Mouse (Mus musculus) CH12.LX (cell line): Measurements from ENCODE around the gene Hbq1b. TPM values are rescaled to one million over a fixed set of nuclear protein-coding genes. Genes with fewer than 3 reads are reported as not detected.

Source experiments
- DNase-seq: peaks from one replicate; pipeline ENCODE4 v3.0.0-alpha.2; 2013; ENCODE audit errors: extremely low read depth
- H3K27ac ChIP-seq: 2 replicates; pipeline ENCODE4 v1.5.1; 2012; ENCODE audit warnings: low read depth, mild to moderate bottlenecking, control low read depth, moderate library complexity; ENCODE audit not compliant: insufficient read depth
- H3K27me3 ChIP-seq: replicated peaks from 2 replicates; pipeline ENCODE3; 2012; ENCODE audit warnings: inconsistent platforms
- H3K36me3 ChIP-seq, 2 experiments: replicated peaks in 1 of 2; 2 replicates each; pipeline versions ENCODE3 to v1.6.1; 2012; ENCODE audit warnings: inconsistent platforms in 1 of 2, low read length in 1 of 2, mild to moderate bottlenecking in 1 of 2, mixed read lengths in 1 of 2, moderate library complexity in 1 of 2; ENCODE audit not compliant: control insufficient read depth in 1 of 2, insufficient read depth in 1 of 2
- H3K4me1 ChIP-seq, 2 experiments: 2 replicates each; pipeline ENCODE4 v1.6.1; 2012; ENCODE audit warnings: inconsistent platforms in 1 of 2, moderate library complexity in 1 of 2; ENCODE audit not compliant: insufficient read depth in 2 of 2, control insufficient read depth in 1 of 2
- H3K4me2 ChIP-seq: 2 replicates; pipeline ENCODE4 v1.6.1; 2012; ENCODE audit warnings: low read depth, mild to moderate bottlenecking, control low read depth; ENCODE audit not compliant: poor library complexity, insufficient read depth, severe bottlenecking
- H3K4me3 ChIP-seq, 3 experiments: fragments of 150-350 bp in 1 of 3; sonication (generic) in 1 of 3; replicated peaks in 1 of 3; 2 replicates each; pipeline versions ENCODE3 to v1.5.1; 2011 to 2012; ENCODE audit warnings: low read depth in 2 of 3, low read length in 2 of 3, mild to moderate bottlenecking in 2 of 3, moderate library complexity in 2 of 3, control low read depth in 1 of 3, improper control_type of control experiment in 1 of 3, inconsistent platforms in 1 of 3, mixed read lengths in 1 of 3; ENCODE audit not compliant: poor library complexity in 1 of 3
- H3K79me2 ChIP-seq: replicated peaks from 2 replicates; pipeline ENCODE4 v1.6.1; 2012; ENCODE audit warnings: mild to moderate bottlenecking, moderate library complexity; ENCODE audit not compliant: control insufficient read depth, poor library complexity, insufficient read depth, severe bottlenecking; ENCODE audit errors: extremely low read depth
- H3K9ac ChIP-seq: 2 replicates; pipeline ENCODE4 v1.6.1; 2012; ENCODE audit warnings: low read depth, mild to moderate bottlenecking, control low read depth, moderate library complexity; ENCODE audit not compliant: insufficient read depth
- H3K9me3 ChIP-seq: replicated peaks from 2 replicates; pipeline ENCODE3; 2012; ENCODE audit warnings: low read length, inconsistent platforms, mixed read lengths
- CTCF ChIP-seq, 2 experiments: IDR thresholded peaks in 1 of 2; conservative IDR thresholded peaks in 1 of 2; 2 replicates each; pipeline ENCODE4 v1.5.1; 2011 to 2012; ENCODE audit warnings: low read depth in 2 of 2, low read length in 2 of 2, improper control_type of control experiment in 1 of 2, inconsistent platforms in 1 of 2, mild to moderate bottlenecking in 1 of 2, moderate library complexity in 1 of 2
- E2F4 ChIP-seq: IDR thresholded peaks from 2 replicates; pipeline ENCODE4 v1.6.1; 2011; ENCODE audit warnings: low read depth, low read length, improper control_type of control experiment; ENCODE audit not compliant: insufficient replicate concordance
- ELF1 ChIP-seq: IDR thresholded peaks from 2 replicates; pipeline ENCODE4 v1.6.1; 2014; ENCODE audit warnings: low read depth, mild to moderate bottlenecking, inconsistent platforms, low read length, improper control_type of control experiment
- ETS1 ChIP-seq: conservative IDR thresholded peaks from 2 replicates; pipeline ENCODE4 v1.6.1; 2012; ENCODE audit warnings: low read depth, mild to moderate bottlenecking, inconsistent platforms, low read length, improper control_type of control experiment, moderate library complexity
- GABPA ChIP-seq: IDR thresholded peaks from 2 replicates; pipeline ENCODE4 v1.6.1; 2012; ENCODE audit warnings: low read depth, low read length, improper control_type of control experiment, inconsistent platforms; ENCODE audit not compliant: insufficient replicate concordance
- HCFC1 ChIP-seq: IDR thresholded peaks from 2 replicates; pipeline ENCODE4 v1.6.1; 2012; ENCODE audit warnings: low read depth, mild to moderate bottlenecking, inconsistent platforms, low read length, improper control_type of control experiment
- IRF4 ChIP-seq: IDR thresholded peaks from 2 replicates; pipeline ENCODE4 v1.6.1; 2014; ENCODE audit warnings: low read depth, mild to moderate bottlenecking, inconsistent platforms, low read length, improper control_type of control experiment
- JUN ChIP-seq: IDR thresholded peaks from 2 replicates; pipeline ENCODE4 v1.6.1; 2011; ENCODE audit warnings: low read depth, mild to moderate bottlenecking, low read length, improper control_type of control experiment, moderate library complexity; ENCODE audit not compliant: insufficient read depth
- KAT2A ChIP-seq: IDR thresholded peaks from 2 replicates; pipeline ENCODE4 v1.6.1; 2012; ENCODE audit warnings: low read length, improper control_type of control experiment, inconsistent platforms; ENCODE audit not compliant: insufficient replicate concordance
- MAFK ChIP-seq: IDR thresholded peaks from 2 replicates; pipeline ENCODE4 v1.6.1; 2011; ENCODE audit warnings: low read length, improper control_type of control experiment; ENCODE audit not compliant: insufficient replicate concordance
- MAX ChIP-seq: IDR thresholded peaks from 2 replicates; pipeline ENCODE4 v1.6.1; 2011; ENCODE audit warnings: low read length, improper control_type of control experiment
- MYC ChIP-seq: IDR thresholded peaks from 2 replicates; pipeline ENCODE4 v1.6.1; 2011; ENCODE audit warnings: low read depth, mild to moderate bottlenecking, improper control_type of control experiment, low read length
- PAX5 ChIP-seq: IDR thresholded peaks from 2 replicates; pipeline ENCODE4 v1.6.1; 2012; ENCODE audit warnings: low read length, inconsistent platforms, mixed read lengths
- POLR2A ChIP-seq: IDR thresholded peaks from 2 replicates; pipeline ENCODE4 v1.6.1; 2011; ENCODE audit warnings: low read depth, mild to moderate bottlenecking, improper control_type of control experiment, low read length
- POLR2AphosphoS2 ChIP-seq: IDR thresholded peaks from 2 replicates; pipeline ENCODE4 v1.6.1; 2011; ENCODE audit warnings: low read depth, low read length, improper control_type of control experiment
- RAD21 ChIP-seq: IDR thresholded peaks from 2 replicates; pipeline ENCODE4 v1.6.1; 2011; ENCODE audit warnings: low read depth, mild to moderate bottlenecking, low read length, improper control_type of control experiment, moderate library complexity
- SMC3 ChIP-seq: IDR thresholded peaks from 2 replicates; pipeline ENCODE4 v1.6.1; 2011; ENCODE audit warnings: low read depth, low read length, improper control_type of control experiment
- USF2 ChIP-seq: conservative IDR thresholded peaks from 2 replicates; pipeline ENCODE4 v1.6.1; 2011; ENCODE audit warnings: low read depth, low read length, improper control_type of control experiment
- ZC3H11A ChIP-seq: IDR thresholded peaks from 2 replicates; pipeline ENCODE4 v1.6.1; 2012; ENCODE audit warnings: low read depth, mild to moderate bottlenecking, inconsistent platforms, low read length, improper control_type of control experiment
- ZKSCAN1 ChIP-seq: IDR thresholded peaks from 2 replicates; pipeline ENCODE4 v1.6.1; 2012; ENCODE audit warnings: low read depth, inconsistent platforms, low read length, improper control_type of control experiment, borderline replicate concordance
- dilution Hi-C: fragments of 300-500 bp; cut with MboI; formaldehyde crosslinking; loops from 2 replicates; pipeline ENCODE4 v1.14.3; 2020; ENCODE audit warnings: low sequenced_read_pairs; ENCODE audit not compliant: extremely low pct_unique_long_range_greater_than_20kb, extremely low pct_ligation_motif_present
- in situ Hi-C: fragments of 300-500 bp; cut with MboI; formaldehyde crosslinking; loops from 3 replicates; pipeline ENCODE4 v1.14.3; 2019; ENCODE audit warnings: low sequenced_read_pairs, low pct_ligation_motif_present, low pct_unique_long_range_greater_than_20kb, mixed read lengths
- polyA plus RNA-seq: library from polyadenylated mRNA; unstranded; fragments of >175 nt; gene quantifications from 2 replicates; pipeline ENCODE4 v1.2.1, GENCODE M21; 2012; ENCODE audit warnings: low read depth; ENCODE audit not compliant: insufficient read length
- total RNA-seq, 2 experiments: library from RNA; depleted of rRNA; stranded (reverse); fragments of 300-350 nt in 1 of 2; fragments of >200 nt in 1 of 2; gene quantifications; 2 replicates each; pipeline ENCODE4 v1.2.3; 2012 to 2014

The Hbq1b gene
- total and polyA plus RNA-seq, 3 experiments = not detected

GRCm38 (mm10) chr11:32316009-32316408 is 29.2 kb downstream of the Hbq1b start:
- Histone ChIP-seq H3K79me2 (no peaks in the 10 kb centered on the region), H3K4me1 (peaks cover 6 to 10% of the 10 kb centered on the region in 2 experiments; a peak in 3 of 4 replicates), H3K27ac (no peak overlapping the region), H3K9me3 (no peaks in the 10 kb centered on the region), H3K9ac (no peak overlapping the region), H3K27me3 (peaks cover 4% of the 10 kb centered on the region), H3K36me3 (no peaks in the 10 kb centered on the region), H3K4me3 (no peak overlapping the region), H3K4me2 (no peak overlapping the region)
- TF ChIP-seq IRF4 = no peak
- TF ChIP-seq ETS1 = 0 out of 2 replicates have a peak, but pooled peaks have one; percentile 28
- no peak for DNase-seq
- dilution Hi-C loops = no loop called here
- in situ Hi-C loops = loop anchor here (5.0 to 25.0 kb wide), 2 partner anchors 64 to 329 kb away; no protein-coding TSS in a partner anchor

- TF ChIP-seq PAX5 (no peak), MAX (no peak), GABPA (no peak), POLR2AphosphoS2 (no peak), MYC (no peak), CTCF (conservative IDR thresholded peaks at IDR 0.05 in 1 of 2, IDR thresholded peaks at IDR 0.05 in 1 of 2; ENCODE audit: low read depth in 2 of 2, low read length in 2 of 2) (no peak), MAFK (no peak), USF2 (no peak), KAT2A (no peak), ZC3H11A (no peak), SMC3 (no peak), POLR2A (no peak), ELF1 (no peak), JUN (no peak), E2F4 (no peak), ETS1 (no peak), HCFC1 (no peak), IRF4 (no peak), RAD21 (no peak), ZKSCAN1 (no peak)
- DNase-seq = no peak
- no peak overlapping the region for H3K4me3 ChIP-seq
- H3K4me2 ChIP-seq = no peak overlapping the region
- no peaks in the 10 kb centered on the region for H3K36me3 ChIP-seq
- H3K27ac ChIP-seq = no peak overlapping the region
- H3K27me3 ChIP-seq = peaks cover 10% of the 10 kb centered on the region
- no peak overlapping the region for H3K9ac ChIP-seq
- no peaks in the 10 kb centered on the region for H3K9me3 ChIP-seq
- no peaks in the 10 kb centered on the region for H3K79me2 ChIP-seq
- in situ Hi-C loops (loop anchor here (5.0 to 25.0 kb wide), 2 partner anchors 33 to 333 kb away; partner anchors contain the start of gene Hbq1b), dilution Hi-C loops (no loop called here)
- H3K4me1 ChIP-seq = peaks cover 3 to 22% of the 10 kb centered on the region in 2 experiments; a peak in 3 of 4 replicates
These were observed 33.9 kb downstream of the Hbq1b start for GRCm38 (mm10) chr11:32320507-32321195.
